Mouse (Mus musculus): ENCODE measurements at regions not wholly inside any gene's neighbourhood (a gene's known extent, or its start where the extent isn't known, plus 50 kb on each side); places are given as distances from the start of the nearest gene placed in this dataset.

DNA sequence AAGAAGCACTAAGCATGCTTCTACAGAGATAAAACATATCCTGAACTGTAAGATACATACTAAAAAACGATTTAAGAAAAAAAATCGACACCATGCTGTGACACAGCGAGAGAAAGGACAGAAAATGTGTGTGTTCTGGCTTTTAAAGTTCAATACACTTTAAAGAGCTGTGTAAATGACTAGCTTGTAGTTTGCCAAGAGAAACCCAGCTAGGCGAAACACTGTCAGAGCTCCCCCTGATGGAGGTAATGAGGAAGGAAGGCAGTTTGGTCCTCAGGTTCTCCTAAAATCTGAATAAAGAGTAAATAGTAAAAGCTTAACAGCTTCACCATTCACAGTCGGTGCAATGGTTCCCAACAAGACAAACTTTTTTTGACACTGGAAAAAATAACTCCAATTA lies 67.1 kb upstream of the Gabrg2 start:
- peak; percentile 14 for DNase-seq (ENCODE audit: low read depth, low spot score)

DNA sequence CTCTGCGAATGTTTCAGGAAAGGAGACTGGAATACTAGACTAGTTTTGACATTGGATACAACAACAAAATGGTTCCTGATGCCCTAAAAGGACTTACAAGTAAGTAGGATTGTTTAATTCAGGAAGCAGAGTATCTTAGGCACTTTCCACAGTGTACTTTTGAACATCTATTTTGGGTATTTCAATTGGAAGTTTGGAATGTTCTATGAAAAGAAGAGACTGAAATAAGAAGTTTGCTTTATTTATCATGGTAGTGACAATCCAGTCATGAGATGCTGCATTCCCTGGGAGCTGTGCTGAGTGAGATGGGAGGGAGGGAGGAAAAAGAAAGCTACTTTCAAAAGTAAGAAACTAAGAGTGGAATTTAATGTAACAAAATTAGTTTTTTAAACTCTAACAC lies 50.9 kb upstream of the Gabrg2 start:
- no peak for DNase-seq (ENCODE audit: low read depth, low spot score)
